16 mouse cellular contexts compared by ENCODE assay signal in the genomic region with DNA sequence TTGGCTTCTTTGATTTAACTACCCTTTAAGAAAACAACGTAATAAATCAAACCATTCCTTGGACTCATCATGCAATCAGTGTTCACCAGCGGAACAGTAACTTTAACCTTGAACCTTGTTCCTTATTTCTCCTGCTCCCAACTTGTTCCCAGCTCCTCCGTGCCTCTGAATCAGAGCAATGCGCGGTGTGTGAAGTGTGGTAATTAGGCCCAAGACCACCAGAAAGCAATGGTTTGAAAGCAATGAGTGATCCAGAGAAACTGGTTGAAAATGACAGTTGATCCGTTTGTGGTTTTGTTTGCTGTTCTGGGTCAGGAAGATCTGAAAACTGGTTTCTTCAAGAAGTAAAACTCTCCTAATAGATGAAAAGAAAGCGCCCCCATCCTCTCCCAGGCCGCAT.
"Had no signal": no experiment of that assay in that cellular context is flagged by ENCODE, and none has a peak within 500 bp of the region (broad histone marks: within the 10 kb centered on the region; RNA-seq: fewer than 3 reads in every experiment).

No protein-coding gene starts in this region.

- DNase-seq: retina, postnatal 1 day; right cerebral cortex, adult 18-20 months; right cerebral cortex, postnatal 14 days; right cerebral cortex, postnatal 25 days; right cerebral cortex, postnatal 4 days; spleen, adult 18-20 months; thymus, adult 18-20 months; thymus, adult 2 months; thymus, postnatal 14 days; thymus, postnatal 25 days; thymus, postnatal 36 days; thymus, postnatal 4 days had no signal

- H3K27me3 ChIP-seq: neural tube, embryonic 13.5 days; neural tube, embryonic 15.5 days; stomach, embryonic 15.5 days had no signal

- H3K27ac ChIP-seq: neural tube, embryonic 13.5 days; neural tube, embryonic 15.5 days; stomach, embryonic 15.5 days; stomach, postnatal 0 days had no signal

- H3K36me3 ChIP-seq: neural tube, embryonic 13.5 days; neural tube, embryonic 15.5 days; stomach, embryonic 15.5 days had no signal

- H3K4me3 ChIP-seq: neural tube, embryonic 13.5 days; neural tube, embryonic 15.5 days; stomach, embryonic 15.5 days had no signal
